ENCODE assay signal across 27 mouse cellular contexts in the genomic region with DNA sequence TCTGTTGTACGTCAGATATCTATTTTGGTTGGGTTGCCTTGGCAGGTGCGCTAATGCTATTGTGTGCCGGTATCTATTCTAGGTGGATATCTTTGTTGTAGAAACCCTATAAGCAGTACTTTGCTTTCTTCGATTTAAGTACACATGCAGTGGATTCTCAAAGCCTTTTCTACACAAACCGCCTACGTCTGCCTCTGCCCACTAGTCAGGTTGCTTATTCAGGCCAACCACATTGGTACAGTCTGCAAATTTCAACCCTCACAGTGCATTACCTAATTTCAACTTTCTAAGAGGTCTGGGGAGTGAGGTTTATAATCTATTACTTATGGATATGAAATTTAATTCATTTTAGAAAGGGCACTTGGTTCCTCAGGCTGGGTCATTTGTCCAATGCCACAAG.
"Had no signal": no experiment of that assay in that cellular context is flagged by ENCODE, and none has a peak within 500 bp of the region (broad histone marks: within the 10 kb centered on the region; RNA-seq: fewer than 3 reads in every experiment).

No protein-coding gene starts in this region.

- H3K4me3 ChIP-seq: heart, adult 2 months; heart, embryonic 13.5 days; heart, embryonic 15.5 days; hindbrain, embryonic 12.5 days; kidney, embryonic 15.5 days; layer of hippocampus, adult 2 months; limb, embryonic 13.5 days; limb, embryonic 15.5 days; liver, embryonic 12.5 days had no signal

- H3K36me3 ChIP-seq: heart, embryonic 13.5 days; heart, embryonic 15.5 days; hindbrain, embryonic 12.5 days; kidney, embryonic 15.5 days; limb, embryonic 13.5 days; limb, embryonic 15.5 days; liver, embryonic 12.5 days had no signal

- H3K9me3 ChIP-seq: heart, embryonic 13.5 days; heart, embryonic 15.5 days; hindbrain, embryonic 12.5 days; kidney, embryonic 15.5 days; limb, embryonic 13.5 days; limb, embryonic 15.5 days; liver, embryonic 12.5 days had no signal

- H3K27me3 ChIP-seq: heart, embryonic 13.5 days; heart, embryonic 15.5 days; hindbrain, embryonic 12.5 days; kidney, embryonic 15.5 days; limb, embryonic 15.5 days; liver, embryonic 12.5 days had no signal

- H3K27ac ChIP-seq: heart, adult 2 months; heart, embryonic 13.5 days; heart, embryonic 15.5 days; hindbrain, embryonic 12.5 days; hindbrain, embryonic 14.5 days; hindbrain, postnatal 0 days; kidney, embryonic 15.5 days; kidney, postnatal 0 days; layer of hippocampus, adult 2 months; limb, embryonic 13.5 days; limb, embryonic 15.5 days; liver, embryonic 12.5 days; liver, embryonic 14.5 days had no signal

- DNase-seq: forebrain, postnatal 0 days; gastrocnemius, postnatal 14 days; gastrocnemius, postnatal 36 days; heart, adult 2 months; heart, postnatal 14 days; heart, postnatal 36 days; kidney, adult 11 months; kidney, adult 2 months; kidney, adult 9 months; kidney, postnatal 14 days; kidney, postnatal 36 days; layer of hippocampus, postnatal 36 days; left cerebral cortex, postnatal 4 days had no signal

- H3K4me1 ChIP-seq: heart, embryonic 13.5 days; heart, embryonic 15.5 days; kidney, embryonic 15.5 days; limb, embryonic 13.5 days; limb, embryonic 15.5 days; liver, embryonic 12.5 days had no signal

- ATAC-seq: forebrain, postnatal 0 days; hindbrain, postnatal 0 days; intestine, embryonic 16.5 days; liver, embryonic 12.5 days had no signal

- H3K9ac ChIP-seq: forebrain, postnatal 0 days; heart, embryonic 13.5 days; heart, embryonic 15.5 days; hindbrain, embryonic 12.5 days; hindbrain, embryonic 14.5 days; kidney, embryonic 15.5 days; limb, embryonic 13.5 days; limb, embryonic 15.5 days; liver, embryonic 12.5 days; liver, embryonic 14.5 days had no signal

- H3K4me2 ChIP-seq: heart, embryonic 11.5 days; heart, embryonic 13.5 days; heart, embryonic 15.5 days; hindbrain, embryonic 12.5 days; hindbrain, embryonic 14.5 days; kidney, embryonic 15.5 days; limb, embryonic 13.5 days; limb, embryonic 15.5 days; liver, embryonic 12.5 days had no signal
